Mouse (Mus musculus): Measurements from ENCODE around the gene Kcnma1.

GRCm38 (mm10) chr14:23854946-23855345, 159.3 kb downstream of the Kcnma1 start:
- TF ChIP-seq CTCF (conservative IDR thresholded peaks at IDR 0.05; ENCODE audit: low read length) (no peak), NANOG (IDR thresholded peaks at IDR 0.05; ENCODE audit: borderline replicate concordance, low read length) (no peak), POU5F1 (IDR thresholded peaks at IDR 0.05; ENCODE audit: borderline replicate concordance, low read length) (no peak)
